23 mouse cellular contexts compared by ENCODE assay signal in genomic region chr1:135970486-135970885, GRCm38 (mm10). TPM values are rescaled to one million over a fixed set of nuclear protein-coding genes. Genes with fewer than 3 reads are reported as not detected.
DNase-seq lines count a peak whose midpoint lies in the region; ATAC-seq and TF ChIP-seq lines count a peak whose summit lies in the region.
"Had no signal": no experiment of that assay in that cellular context is flagged by ENCODE, and none has a peak within 500 bp of the region (broad histone marks: within the 10 kb centered on the region; RNA-seq: fewer than 3 reads in every experiment).

No protein-coding gene starts in this region.

- no peak for TF ChIP-seq POLR2A in cerebellum, adult 2 months (IDR thresholded peaks at IDR 0.05; ENCODE audit: borderline replicate concordance, insufficient read depth, low read length)

- WGBS in cerebellum, adult 2 months, result 4% methylated on average over 2 of the region's 2 CpGs
- 59% methylated on average over 2 of the region's 2 CpGs for WGBS in forebrain, embryonic 16.5 days

- ATAC-seq in cerebellum, adult (ENCODE audit: insufficient number of reproducible peaks, low FRiP score, low TSS enrichment), result peak; percentile 88
- ATAC-seq in forebrain, embryonic 16.5 days, result no peak
- ATAC-seq: CD4-positive, CD25-positive, alpha-beta regulatory T cell, adult 4 months; forebrain, postnatal 0 days; intestine, embryonic 15.5 days had no signal

- DNase-seq in cerebellum, postnatal 4 days (ENCODE audit: low spot score in 2 of 2), result no peak
- peak; percentile 92 for DNase-seq in brain, adult 2 months (ENCODE audit: low read depth, low spot score)
- DNase-seq in cerebellum, adult 2 months, result peak; percentile 78 to 87
- DNase-seq in cerebellum, postnatal 14 days, result peak; percentile 39 to 67
- no peak for DNase-seq in layer of hippocampus, adult 2 months (ENCODE audit: low spot score in 2 of 2)
- no peak for DNase-seq in left cerebral cortex, postnatal 36 days (ENCODE audit: low spot score in 2 of 2)
- DNase-seq: adrenal gland, postnatal 14 days; B cell, adult 2 months; forebrain, postnatal 0 days; gastrocnemius, adult 2 months; gastrocnemius, postnatal 25 days; heart, postnatal 4 days; kidney, adult 18-20 months had no signal

- H3K27me3 ChIP-seq in cerebellum, adult 2 months (ENCODE audit: control insufficient read depth, insufficient read depth, low read length), result no peaks in the 10 kb centered on the region
- H3K27me3 ChIP-seq in forebrain, embryonic 16.5 days (replicated peaks; ENCODE audit: control insufficient read depth, insufficient read depth, low read length), result no peaks in the 10 kb centered on the region
- H3K27me3 ChIP-seq: embryonic facial prominence, embryonic 13.5 days; forebrain, embryonic 12.5 days; hindbrain, embryonic 13.5 days; intestine, embryonic 15.5 days had no signal

- intact Hi-C loops in left cerebral cortex, postnatal 36 days (cut with DNase I), result no loop called here

- no peak overlapping the region for H3K4me3 ChIP-seq in cerebellum, adult 2 months (replicated peaks; ENCODE audit: insufficient read depth, low read depth, low read length)
- H3K4me3 ChIP-seq in forebrain, embryonic 16.5 days (replicated peaks; ENCODE audit: low read length), result no peak overlapping the region
- no peak overlapping the region for H3K4me3 ChIP-seq in layer of hippocampus, adult 2 months
- H3K4me3 ChIP-seq: embryonic facial prominence, embryonic 13.5 days; forebrain, embryonic 12.5 days; gastrocnemius, adult 2 months; heart, embryonic 13.5 days; hindbrain, embryonic 13.5 days; intestine, embryonic 15.5 days had no signal

- TF ChIP-seq CTCF in cerebellum, adult 2 months (IDR thresholded peaks at IDR 0.05; ENCODE audit: borderline replicate concordance, insufficient read depth, low read depth, low read length), result no peak
- TF ChIP-seq CTCF in layer of hippocampus, adult 2 months (conservative IDR thresholded peaks at IDR 0.05), result no peak

- H3K9ac ChIP-seq in forebrain, embryonic 16.5 days (replicated peaks; ENCODE audit: low read depth, low read length), result no peak overlapping the region
- H3K9ac ChIP-seq: embryonic facial prominence, embryonic 13.5 days; forebrain, embryonic 12.5 days; forebrain, postnatal 0 days; heart, embryonic 13.5 days; hindbrain, embryonic 13.5 days; intestine, embryonic 15.5 days had no signal

- peaks cover 31% of the 10 kb centered on the region for H3K4me1 ChIP-seq in cerebellum, adult 2 months (ENCODE audit: control insufficient read depth, insufficient read depth, low read length)
- H3K4me1 ChIP-seq in forebrain, embryonic 16.5 days (replicated peaks; ENCODE audit: control insufficient read depth, insufficient read depth, low read length), result no peaks in the 10 kb centered on the region
- H3K4me1 ChIP-seq: embryonic facial prominence, embryonic 13.5 days; forebrain, embryonic 12.5 days; heart, embryonic 13.5 days; hindbrain, embryonic 13.5 days; intestine, embryonic 15.5 days had no signal

- H3K9me3 ChIP-seq in forebrain, embryonic 16.5 days (ENCODE audit: control insufficient read depth, low read length), result no peaks in the 10 kb centered on the region
- H3K9me3 ChIP-seq: embryonic facial prominence, embryonic 13.5 days; forebrain, embryonic 12.5 days; G1E; heart, embryonic 13.5 days; hindbrain, embryonic 13.5 days; intestine, embryonic 15.5 days had no signal

- no peak overlapping the region for H3K4me2 ChIP-seq in forebrain, embryonic 16.5 days (ENCODE audit: low read length)
- H3K4me2 ChIP-seq: embryonic facial prominence, embryonic 13.5 days; forebrain, embryonic 12.5 days; heart, embryonic 13.5 days; hindbrain, embryonic 13.5 days; intestine, embryonic 15.5 days had no signal

- H3K27ac ChIP-seq in cerebellum, adult 2 months (ENCODE audit: insufficient read depth, low read length), result peak overlapping the region; percentile 60
- no peak overlapping the region for H3K27ac ChIP-seq in forebrain, embryonic 16.5 days (ENCODE audit: low read length)
- H3K27ac ChIP-seq in layer of hippocampus, adult 2 months, result no peak overlapping the region
- H3K27ac ChIP-seq: embryonic facial prominence, embryonic 13.5 days; forebrain, embryonic 12.5 days; gastrocnemius, adult 2 months; heart, embryonic 13.5 days; hindbrain, embryonic 13.5 days; intestine, embryonic 15.5 days had no signal

- H3K36me3 ChIP-seq in forebrain, embryonic 16.5 days (ENCODE audit: control insufficient read depth, insufficient read depth), result no peaks in the 10 kb centered on the region
- H3K36me3 ChIP-seq: embryonic facial prominence, embryonic 13.5 days; forebrain, embryonic 12.5 days; G1E; heart, embryonic 13.5 days; hindbrain, embryonic 13.5 days; intestine, embryonic 15.5 days had no signal

RNA-seq across cellular contexts. Expression of gene Igfn1, which starts 35.7 kb away (rescaled TPM):
- 0.33 and 0.65 TPM in 2 replicates for polyA plus RNA-seq in cerebellum, adult 2 months (2012; rRNA removed)
- not detected in 2 replicates for polyA plus RNA-seq in forebrain, embryonic 16.5 days (2015; fragmentation: Nextera tagmentation; extraction: Ambion mirVana)
- under 1 TPM; 0.15 to 0.36 TPM for total RNA-seq in layer of hippocampus, adult 2 months (2021)
- total RNA-seq in left cerebral cortex, postnatal 36 days (2021), result 10 to 100 TPM; 12.8 to 16.3 TPM
- total RNA-seq: adrenal gland, postnatal 14 days; forebrain, postnatal 0 days; granulocyte monocyte progenitor cell, adult 5-6 weeks had no signal
- polyA plus RNA-seq: CD4-positive, CD25-positive, alpha-beta regulatory T cell, adult 4 months; forebrain, embryonic 12.5 days; forebrain, postnatal 0 days; heart, embryonic 13.5 days; hindbrain, embryonic 13.5 days; intestine, embryonic 15.5 days had no signal

RNA-seq across cellular contexts. Expression of gene Tmem9, which starts 37.5 kb away (rescaled TPM):
- 141 and 143 TPM in 2 replicates for polyA plus RNA-seq in cerebellum, adult 2 months (2012; rRNA removed)
- polyA plus RNA-seq in forebrain, embryonic 16.5 days (2015; fragmentation: Nextera tagmentation; extraction: Ambion mirVana), result 141 and 146 TPM in 2 replicates
- 10 to 100 TPM; 69.5 to 85.7 TPM for total RNA-seq in layer of hippocampus, adult 2 months (2021)
- total RNA-seq in left cerebral cortex, postnatal 36 days (2021), result 10 to 100 TPM; 61.4 to 63.7 TPM

RNA-seq across cellular contexts. Expression of gene Pkp1, which starts 51.5 kb away (rescaled TPM):
- polyA plus RNA-seq in cerebellum, adult 2 months (2012; rRNA removed), result 0.07 and 0.08 TPM in 2 replicates
- polyA plus RNA-seq in forebrain, embryonic 16.5 days (2015; fragmentation: Nextera tagmentation; extraction: Ambion mirVana), result 0.07 and 0.08 TPM in 2 replicates
- total RNA-seq in layer of hippocampus, adult 2 months (2021), result not detected
- under 1 TPM; 0.39 to 0.44 TPM for total RNA-seq in left cerebral cortex, postnatal 36 days (2021)
- total RNA-seq: adrenal gland, postnatal 14 days; gastrocnemius, adult 2 months; granulocyte monocyte progenitor cell, adult 5-6 weeks had no signal
- polyA plus RNA-seq: CD4-positive, CD25-positive, alpha-beta regulatory T cell, adult 4 months; G1E; hindbrain, embryonic 13.5 days had no signal

Comparison
In these comparisons a context has a peak if more than half of its experiments do, and no peak if none do; other contexts are left out.
1. DNase-seq: peak in brain, adult 2 months (single experiment), cerebellum, adult 2 months (2 of 2) and cerebellum, postnatal 14 days (2 of 2); none in cerebellum, postnatal 4 days (0 of 2), layer of hippocampus, adult 2 months (0 of 2) and left cerebral cortex, postnatal 36 days (0 of 2).
2. RNA of gene Igfn1, which starts 35.7 kb away (total RNA-seq): 12.8 to 16.3 TPM in left cerebral cortex, postnatal 36 days; 0.15 to 0.36 TPM in layer of hippocampus, adult 2 months; every median in the first group is over 10 times any median in the second.